ENCODE assay signal across 8 mouse cellular contexts in genomic region chr2:131545386-131546307, GRCm38 (mm10). TPM values are rescaled to one million over a fixed set of nuclear protein-coding genes. Genes with fewer than 3 reads are reported as not detected.
DNase-seq lines count a peak whose midpoint lies in the region; ATAC-seq and TF ChIP-seq lines count a peak whose summit lies in the region.

No protein-coding gene starts in this region.

- WGBS in forebrain, embryonic 14.5 days, result 2% methylated on average over 45 of the region's 45 CpGs
- 3% methylated on average over 45 of the region's 45 CpGs for WGBS in hindbrain, embryonic 11.5 days

- peak; percentile 54 for ATAC-seq in forebrain, embryonic 14.5 days
- ATAC-seq in hindbrain, embryonic 11.5 days (ENCODE audit: low FRiP score), result peak; percentile 52

- peak; percentile 53 for DNase-seq in gastrocnemius, adult 18-20 months (ENCODE audit: low spot score)
- no peak for DNase-seq in gastrocnemius, postnatal 25 days
- DNase-seq in cerebellum, adult 11-12 months, result peak; percentile 20
- peak; percentile 72 for DNase-seq in forebrain, embryonic 14.5 days (ENCODE audit: low spot score)
- peak; percentile 84 for DNase-seq in hindbrain, embryonic 11.5 days (ENCODE audit: low spot score)
- peak; percentile 34 to 43 for DNase-seq in left cerebral cortex, adult 2 months (ENCODE audit: extremely low spot score in 1 of 2, low spot score in 2 of 2)
- peak; percentile 51 to 64 for DNase-seq in lung, postnatal 4 days
- DNase-seq in right cerebral cortex, postnatal 14 days, result peak; percentile 50

- H3K9ac ChIP-seq in forebrain, embryonic 14.5 days (ENCODE audit: low read length), result peak overlapping the region; percentile 54
- peak overlapping the region; percentile 52 for H3K9ac ChIP-seq in hindbrain, embryonic 11.5 days (ENCODE audit: low read depth, low read length)

- no peak overlapping the region for H3K27ac ChIP-seq in forebrain, embryonic 14.5 days (ENCODE audit: low read depth, low read length)
- no peak overlapping the region for H3K27ac ChIP-seq in hindbrain, embryonic 11.5 days (ENCODE audit: low read depth, low read length)
- peak overlapping the region; percentile 15; the same call in 1 of the 2 replicates for H3K27ac ChIP-seq in left cerebral cortex, adult 2 months

- peak; percentile 81 for TF ChIP-seq CTCF in left cerebral cortex, adult 2 months (IDR thresholded peaks at IDR 0.05)

- peaks cover 33% of the 10 kb centered on the region for H3K27me3 ChIP-seq in forebrain, embryonic 14.5 days (replicated peaks; ENCODE audit: control insufficient read depth, insufficient read depth, low read length)
- H3K27me3 ChIP-seq in hindbrain, embryonic 11.5 days (ENCODE audit: control insufficient read depth, insufficient read depth, low read length), result peaks cover 28% of the 10 kb centered on the region

- no peaks in the 10 kb centered on the region for H3K9me3 ChIP-seq in forebrain, embryonic 14.5 days (replicated peaks; ENCODE audit: control insufficient read depth, low read length)
- H3K9me3 ChIP-seq in hindbrain, embryonic 11.5 days (ENCODE audit: control insufficient read depth, low read length), result no peaks in the 10 kb centered on the region

- intact Hi-C loops in left cerebral cortex, adult 2 months (cut with DNase I), result loop anchor here (1.0 to 10.0 kb wide), 3 partner anchors 226 to 399 kb away; no protein-coding TSS in a partner anchor

- peak overlapping the region; percentile 38 for H3K4me3 ChIP-seq in forebrain, embryonic 14.5 days (ENCODE audit: low read depth, low read length)
- H3K4me3 ChIP-seq in hindbrain, embryonic 11.5 days (ENCODE audit: low read depth, low read length), result peak overlapping the region; percentile 39
- H3K4me3 ChIP-seq in left cerebral cortex, adult 2 months, result peak overlapping the region; percentile 30

- no peaks in the 10 kb centered on the region for H3K36me3 ChIP-seq in forebrain, embryonic 14.5 days (ENCODE audit: control insufficient read depth, insufficient read depth, low read length)
- no peaks in the 10 kb centered on the region for H3K36me3 ChIP-seq in hindbrain, embryonic 11.5 days (ENCODE audit: control insufficient read depth, insufficient read depth, low read length)

- peaks cover 7% of the 10 kb centered on the region for H3K4me1 ChIP-seq in forebrain, embryonic 14.5 days (ENCODE audit: control insufficient read depth, insufficient read depth, low read length)
- H3K4me1 ChIP-seq in hindbrain, embryonic 11.5 days (replicated peaks; ENCODE audit: control insufficient read depth, insufficient read depth, low read length), result no peaks in the 10 kb centered on the region

- peak overlapping the region; percentile 71 for H3K4me2 ChIP-seq in forebrain, embryonic 14.5 days (ENCODE audit: low read length)
- peak overlapping the region; percentile 71 for H3K4me2 ChIP-seq in hindbrain, embryonic 11.5 days (replicated peaks; ENCODE audit: low read depth, low read length)

RNA-seq across cellular contexts. Expression of gene Adra1d, which starts 16.4 kb away (rescaled TPM):
- total RNA-seq in gastrocnemius, adult 18-20 months (2021), result under 1 TPM; 0.50 to 0.88 TPM
- total RNA-seq in gastrocnemius, postnatal 25 days (2021), result 1 to 10 TPM in 1 of 2 experiments, under 1 TPM in 1; 0.74 to 1.2 TPM
- polyA plus RNA-seq in forebrain, embryonic 14.5 days (2014; fragmentation: Nextera tagmentation; extraction: Ambion mirVana), result not detected in 2 replicates
- 0.17 and 0.18 TPM in 2 replicates for polyA plus RNA-seq in hindbrain, embryonic 11.5 days (2014; fragmentation: Nextera tagmentation; extraction: Ambion mirVana)
- 10 to 100 TPM; 64.3 to 65.7 TPM for total RNA-seq in left cerebral cortex, adult 2 months (2021)

RNA-seq across cellular contexts. Expression of gene Smox, which starts 54.4 kb away (rescaled TPM):
- 100 to 1,000 TPM in 1 of 2 experiments, 10 to 100 TPM in 1; 86.0 to 120 TPM for total RNA-seq in gastrocnemius, adult 18-20 months (2021)
- total RNA-seq in gastrocnemius, postnatal 25 days (2021), result 10 to 100 TPM; 63.0 to 69.6 TPM
- polyA plus RNA-seq in forebrain, embryonic 14.5 days (2014; fragmentation: Nextera tagmentation; extraction: Ambion mirVana), result 33.5 and 37.2 TPM in 2 replicates
- 25.6 and 26.5 TPM in 2 replicates for polyA plus RNA-seq in hindbrain, embryonic 11.5 days (2014; fragmentation: Nextera tagmentation; extraction: Ambion mirVana)
- 10 to 100 TPM; 68.9 to 80.3 TPM for total RNA-seq in left cerebral cortex, adult 2 months (2021)

Comparison
In these comparisons a context has a peak if more than half of its experiments do, and no peak if none do; other contexts are left out.
1. RNA of gene Adra1d, which starts 16.4 kb away (total RNA-seq): 64.3 to 65.7 TPM in left cerebral cortex, adult 2 months; 0.74 to 1.2 TPM in gastrocnemius, postnatal 25 days and 0.50 to 0.88 TPM in gastrocnemius, adult 18-20 months; every median in the first group is over 10 times any median in the second.
2. Peak in every context shown above with its lines, with median percentiles within 50 percentile points of each other: H3K4me3 ChIP-seq.